Mouse (Mus musculus) activated CD4-positive, CD25-positive, alpha-beta regulatory T cell, adult 4 months (primary cell): ENCODE measurements at regions not wholly inside any gene's neighbourhood (a gene's known extent, or its start where the extent isn't known, plus 50 kb on each side); places are given as distances from the start of the nearest gene placed in this dataset.

Source experiments
- ATAC-seq: one replicate; pipeline ENCODE4 v1.8.0; 2017

GRCm38 (mm10) chr14:9191664-9192063 is 525.6 kb upstream of the 4930452B06Rik start:
- ATAC-seq, result no peak

GRCm38 (mm10) chr14:9161336-9161735 is 495.3 kb upstream of the 4930452B06Rik start:
- ATAC-seq, result no peak

GRCm38 (mm10) chr14:9157941-9158340 is 491.9 kb upstream of the 4930452B06Rik start:
- no peak for ATAC-seq

- no peak for ATAC-seq
These were observed 484.8 kb upstream of the 4930452B06Rik start for GRCm38 (mm10) chr14:9150841-9151240.

- no peak for ATAC-seq
These were observed 480.7 kb upstream of the 4930452B06Rik start for GRCm38 (mm10) chr14:9146595-9147219.

- peak; percentile 49 for ATAC-seq
These were observed 439.7 kb upstream of the 4930452B06Rik start for GRCm38 (mm10) chr14:9105708-9106107.

- ATAC-seq, result no peak
These were observed 423.7 kb upstream of the 4930452B06Rik start for GRCm38 (mm10) chr14:9089625-9090326.

- no peak for ATAC-seq
These were observed 421.1 kb upstream of the 4930452B06Rik start for GRCm38 (mm10) chr14:9087103-9087502.

- ATAC-seq, result no peak
These were observed 413.6 kb upstream of the 4930452B06Rik start for GRCm38 (mm10) chr14:9079632-9080031.

GRCm38 (mm10) chr14:9079014-9079413 is 413.0 kb upstream of the 4930452B06Rik start:
- ATAC-seq, result no peak

GRCm38 (mm10) chr14:9071176-9071575 is 405.1 kb upstream of the 4930452B06Rik start:
- ATAC-seq, result no peak

GRCm38 (mm10) chr14:9060058-9060457 is 394.0 kb upstream of the 4930452B06Rik start:
- ATAC-seq, result no peak

GRCm38 (mm10) chr14:9028811-9029210 is 362.8 kb upstream of the 4930452B06Rik start:
- no peak for ATAC-seq

- no peak for ATAC-seq
These were observed 349.8 kb upstream of the 4930452B06Rik start for GRCm38 (mm10) chr14:9015826-9016225.

- ATAC-seq, result no peak
These were observed 337.0 kb upstream of the 4930452B06Rik start for GRCm38 (mm10) chr14:9003034-9003433.

- no peak for ATAC-seq
These were observed 334.5 kb upstream of the 4930452B06Rik start for GRCm38 (mm10) chr14:9000408-9001092.

GRCm38 (mm10) chr14:8999815-9000214 is 333.8 kb upstream of the 4930452B06Rik start:
- ATAC-seq, result no peak

GRCm38 (mm10) chr14:8993421-8993820 is 327.4 kb upstream of the 4930452B06Rik start:
- no peak for ATAC-seq

GRCm38 (mm10) chr14:8985086-8985793 is 319.2 kb upstream of the 4930452B06Rik start:
- no peak for ATAC-seq

- ATAC-seq, result no peak
These were observed 295.5 kb upstream of the 4930452B06Rik start for GRCm38 (mm10) chr14:8961554-8961953.

GRCm38 (mm10) chr14:8952853-8953397 is 286.9 kb upstream of the 4930452B06Rik start:
- no peak for ATAC-seq

GRCm38 (mm10) chr14:8948751-8949150 is 282.7 kb upstream of the 4930452B06Rik start:
- no peak for ATAC-seq
